20 mouse cellular contexts compared by ENCODE assay signal in the genomic region with DNA sequence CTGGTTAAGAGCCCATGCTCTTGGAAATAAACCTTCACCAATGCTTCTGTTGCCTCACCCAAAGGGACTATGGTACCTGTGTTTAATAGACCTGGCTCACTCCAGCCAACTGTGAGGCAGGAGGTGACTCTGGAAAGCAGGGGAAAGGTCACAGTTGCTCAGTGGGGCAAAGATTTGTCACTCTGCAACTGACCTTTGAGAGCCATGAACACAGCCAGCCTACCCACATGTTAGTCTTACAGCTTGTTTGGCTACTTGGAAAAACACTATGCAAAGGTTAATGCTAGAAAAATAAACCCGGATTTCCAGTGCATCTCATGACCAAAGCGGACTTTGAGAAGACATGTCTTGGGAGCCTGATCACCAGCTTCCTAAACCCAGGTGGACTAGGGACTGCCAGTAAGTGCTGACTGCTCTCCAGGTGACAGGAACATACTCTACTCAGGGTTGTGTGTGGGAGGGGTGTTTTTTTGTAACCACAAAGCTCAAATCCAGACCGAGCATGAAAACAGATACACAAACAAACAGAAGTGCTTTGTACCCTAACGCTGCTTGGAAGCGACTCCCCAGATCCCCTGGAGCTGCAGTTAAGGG. TPM values are rescaled to one million over a fixed set of nuclear protein-coding genes. Genes with fewer than 3 reads are reported as not detected.
A peak's percentile ranks its signal among the peaks of the same experiment; 100 is the strongest.
DNase-seq lines count a peak whose midpoint lies in the region; ATAC-seq and TF ChIP-seq lines count a peak whose summit lies in the region.
"Had no signal": no experiment of that assay in that cellular context is flagged by ENCODE, and none has a peak within 500 bp of the region (broad histone marks: within the 10 kb centered on the region; RNA-seq: fewer than 3 reads in every experiment).

No protein-coding gene starts in this region.

- H3K36me3 ChIP-seq in kidney, embryonic 14.5 days (ENCODE audit: control insufficient read depth, insufficient read depth, low read length), result no peaks in the 10 kb centered on the region
- H3K36me3 ChIP-seq in kidney, embryonic 16.5 days (ENCODE audit: insufficient read depth, low read length), result no peaks in the 10 kb centered on the region; the same call in 1 of the 2 replicates
- no peaks in the 10 kb centered on the region for H3K36me3 ChIP-seq in liver, embryonic 11.5 days (ENCODE audit: control insufficient read depth, insufficient read depth, low read length)
- H3K36me3 ChIP-seq in thymus, adult 2 months (ENCODE audit: control insufficient read depth, insufficient read depth, low read length), result no peaks in the 10 kb centered on the region
- H3K36me3 ChIP-seq: forebrain, embryonic 15.5 days had no signal

- TF ChIP-seq CTCF in thymus, adult 2 months (IDR thresholded peaks at IDR 0.05; ENCODE audit: borderline replicate concordance, control insufficient read depth, extremely low read depth, insufficient read depth, low read length, poor library complexity), result no peak

- H3K4me1 ChIP-seq in kidney, embryonic 14.5 days (ENCODE audit: control insufficient read depth, insufficient read depth, low read length), result no peaks in the 10 kb centered on the region
- H3K4me1 ChIP-seq in kidney, embryonic 16.5 days (ENCODE audit: insufficient read depth, low read length), result no peaks in the 10 kb centered on the region
- H3K4me1 ChIP-seq in liver, embryonic 11.5 days (replicated peaks; ENCODE audit: control insufficient read depth, insufficient read depth, low read length), result no peaks in the 10 kb centered on the region
- no peaks in the 10 kb centered on the region for H3K4me1 ChIP-seq in thymus, adult 2 months (replicated peaks; ENCODE audit: control insufficient read depth, insufficient read depth, low read length)
- H3K4me1 ChIP-seq: forebrain, embryonic 15.5 days; limb, embryonic 12.5 days had no signal

- H3K9ac ChIP-seq in kidney, embryonic 14.5 days (ENCODE audit: low read depth, low read length), result no peak overlapping the region
- no peak overlapping the region for H3K9ac ChIP-seq in kidney, embryonic 16.5 days (replicated peaks; ENCODE audit: low read length)
- no peak overlapping the region for H3K9ac ChIP-seq in liver, embryonic 11.5 days (ENCODE audit: low read depth, low read length)
- H3K9ac ChIP-seq: forebrain, embryonic 15.5 days; heart, embryonic 15.5 days; limb, embryonic 12.5 days had no signal

- H3K27ac ChIP-seq in kidney, embryonic 14.5 days (ENCODE audit: low read depth, low read length), result no peak overlapping the region
- H3K27ac ChIP-seq in kidney, embryonic 16.5 days (ENCODE audit: low read length), result no peak overlapping the region
- H3K27ac ChIP-seq in liver, embryonic 11.5 days (ENCODE audit: low read depth, low read length), result no peak overlapping the region
- no peak overlapping the region for H3K27ac ChIP-seq in thymus, adult 2 months (ENCODE audit: control insufficient read depth, insufficient read depth, low read length)
- H3K27ac ChIP-seq: forebrain, embryonic 15.5 days; gastrocnemius, adult 2 months; heart, embryonic 15.5 days; hindbrain, embryonic 10.5 days; layer of hippocampus, adult 2 months; limb, embryonic 12.5 days had no signal

- no peak overlapping the region for H3K4me2 ChIP-seq in kidney, embryonic 14.5 days (replicated peaks; ENCODE audit: low read depth, low read length)
- no peak overlapping the region for H3K4me2 ChIP-seq in kidney, embryonic 16.5 days (replicated peaks; ENCODE audit: low read depth, low read length)
- H3K4me2 ChIP-seq in liver, embryonic 11.5 days, result no peak overlapping the region
- H3K4me2 ChIP-seq: forebrain, embryonic 15.5 days; heart, embryonic 15.5 days; limb, embryonic 12.5 days had no signal

- DNase-seq in kidney, adult 18-20 months, result peak; percentile 69
- no peak for DNase-seq in liver, embryonic 11.5 days (ENCODE audit: low spot score)
- no peak for DNase-seq in thymus, adult 2 months
- no peak for DNase-seq in left cerebral cortex, adult 9 months (ENCODE audit: low spot score in 2 of 2)
- DNase-seq in frontal cortex, postnatal 36 days (ENCODE audit: low spot score in 2 of 2), result no peak
- DNase-seq: cerebellum, adult 2 months; gastrocnemius, adult 2 months; spleen, adult 18-20 months; thymus, adult 18-20 months had no signal

- no peak for TF ChIP-seq POLR2A in thymus, adult 2 months (IDR thresholded peaks at IDR 0.05; ENCODE audit: control insufficient read depth, extremely low read depth, insufficient read depth, low read length, poor library complexity)

- no peak for ATAC-seq in kidney, embryonic 14.5 days (ENCODE audit: low FRiP score, low TSS enrichment)
- 0 out of 2 replicates have a peak, but pooled peaks have one; percentile 31 for ATAC-seq in kidney, embryonic 16.5 days (ENCODE audit: low FRiP score, low TSS enrichment)
- peak; percentile 39; the same call in 1 of the 2 replicates for ATAC-seq in liver, embryonic 11.5 days (replicated peaks; ENCODE audit: low FRiP score)
- ATAC-seq: activated CD4-positive, CD25-positive, alpha-beta regulatory T cell, adult 4 months; forebrain, embryonic 15.5 days; lung, postnatal 0 days; midbrain, embryonic 16.5 days; Patski had no signal

- H3K27me3 ChIP-seq in kidney, embryonic 14.5 days (ENCODE audit: control insufficient read depth, insufficient read depth, low read length), result no peaks in the 10 kb centered on the region
- no peaks in the 10 kb centered on the region for H3K27me3 ChIP-seq in kidney, embryonic 16.5 days (ENCODE audit: insufficient read depth, low read length)
- H3K27me3 ChIP-seq in liver, embryonic 11.5 days (replicated peaks; ENCODE audit: control insufficient read depth, insufficient read depth, low read length), result no peaks in the 10 kb centered on the region
- H3K27me3 ChIP-seq in thymus, adult 2 months (ENCODE audit: control insufficient read depth, insufficient read depth, low read length), result no peaks in the 10 kb centered on the region
- H3K27me3 ChIP-seq: forebrain, embryonic 15.5 days; heart, embryonic 15.5 days; limb, embryonic 12.5 days; Patski had no signal

- 85% methylated on average over 5 of the region's 5 CpGs for WGBS in kidney, embryonic 14.5 days
- 82% methylated on average over 5 of the region's 5 CpGs for WGBS in kidney, embryonic 16.5 days
- WGBS in liver, embryonic 11.5 days, result 79% methylated on average over 5 of the region's 5 CpGs
- WGBS in thymus, adult 2 months, result 90% methylated on average over 5 of the region's 5 CpGs

- no peak overlapping the region for H3K4me3 ChIP-seq in kidney, embryonic 14.5 days (ENCODE audit: low read length)
- no peak overlapping the region for H3K4me3 ChIP-seq in kidney, embryonic 16.5 days (ENCODE audit: low read length)
- no peak overlapping the region for H3K4me3 ChIP-seq in liver, embryonic 11.5 days (ENCODE audit: low read depth, low read length)
- no peak overlapping the region for H3K4me3 ChIP-seq in thymus, adult 2 months (ENCODE audit: control insufficient read depth, insufficient read depth, low read length)
- H3K4me3 ChIP-seq: forebrain, embryonic 15.5 days; gastrocnemius, adult 2 months; heart, embryonic 15.5 days; hindbrain, embryonic 10.5 days; layer of hippocampus, adult 2 months; limb, embryonic 12.5 days had no signal

- H3K9me3 ChIP-seq in kidney, embryonic 14.5 days (ENCODE audit: control insufficient read depth, low read length), result no peaks in the 10 kb centered on the region
- no peaks in the 10 kb centered on the region for H3K9me3 ChIP-seq in kidney, embryonic 16.5 days (ENCODE audit: low read length)
- no peaks in the 10 kb centered on the region for H3K9me3 ChIP-seq in liver, embryonic 11.5 days (ENCODE audit: control insufficient read depth, low read length)
- H3K9me3 ChIP-seq: forebrain, embryonic 15.5 days; heart, embryonic 15.5 days; hindbrain, embryonic 10.5 days; limb, embryonic 12.5 days had no signal

RNA-seq across cellular contexts. Expression of a gene that starts 59.6 kb away (rescaled TPM):
- 10.2 and 10.7 TPM in 2 replicates for polyA plus RNA-seq in kidney, embryonic 14.5 days (2014; fragmentation: Nextera tagmentation; extraction: Ambion mirVana)
- 7.4 and 7.8 TPM in 2 replicates for polyA plus RNA-seq in kidney, embryonic 16.5 days (2015; fragmentation: Nextera tagmentation; extraction: Ambion mirVana)
- polyA plus RNA-seq in liver, embryonic 11.5 days (2014; fragmentation: Nextera tagmentation; extraction: Ambion mirVana), result 7.8 and 8.7 TPM in 2 replicates
- 0.92 and 1.6 TPM in 2 replicates for polyA plus RNA-seq in thymus, adult 2 months (2012; rRNA removed)
